Mouse (Mus musculus): Measurements from ENCODE around the gene Fam50b.

GRCm38 (mm10) chr13:34784818-34785217 lies 50.2 kb downstream of the Fam50b start:
- no peak for TF ChIP-seq POLR2A (IDR thresholded peaks at IDR 0.05; ENCODE audit: borderline replicate concordance, extremely low read depth, low read depth, low read length)
- TF ChIP-seq CTCF (IDR thresholded peaks at IDR 0.05; ENCODE audit: insufficient read depth, low read length): no peak

All from lung, adult 2 months (tissue).